Mouse (Mus musculus) limb, embryonic 10.5 days (tissue): ENCODE measurements at regions not wholly inside any gene's neighbourhood (a gene's known extent, or its start where the extent isn't known, plus 50 kb on each side); places are given as distances from the start of the nearest gene placed in this dataset.

ENCODE experiments used
- DNase-seq: peaks from one replicate; pipeline ENCODE4 v3.0.0-alpha.2; 2017; ENCODE audit warnings: low spot score
- H3K27ac ChIP-seq: fragments of 300-500 bp; sonication (generic); 2 replicates; pipeline ENCODE4 v1.5.1; 2016; ENCODE audit warnings: mild to moderate bottlenecking
- H3K27me3 ChIP-seq: fragments of 300-500 bp; sonication (generic); 2 replicates; pipeline ENCODE4 v1.6.1; 2016; ENCODE audit warnings: low read depth, mild to moderate bottlenecking; ENCODE audit not compliant: poor library complexity, severe bottlenecking
- H3K36me3 ChIP-seq: fragments of 300-500 bp; sonication (generic); 2 replicates; pipeline ENCODE4 v1.6.1; 2016; ENCODE audit warnings: mild to moderate bottlenecking, moderate library complexity
- H3K4me1 ChIP-seq: fragments of 300-500 bp; sonication (generic); 2 replicates; pipeline ENCODE4 v1.6.1; 2016
- H3K4me3 ChIP-seq: fragments of 300-500 bp; sonication (generic); 2 replicates; pipeline ENCODE4 v1.5.1; 2016; ENCODE audit warnings: mild to moderate bottlenecking, moderate library complexity
- H3K9me3 ChIP-seq: fragments of 300-500 bp; sonication (generic); replicated peaks from 2 replicates; pipeline ENCODE4 v1.6.1; 2016; ENCODE audit warnings: mild to moderate bottlenecking
- WGBS: fragments of 180-500 bp; shearing (Covaris S2); methylation state at CpG from one replicate; pipeline ENCODE4 v1.1.7; 2016; 5-methylcytosine and 5-hydroxymethylcytosine counted together

GRCm38 (mm10) chr3:41387469-41388212 lies 167.9 kb upstream of the Jade1 start:
- Histone ChIP-seq H3K27ac (no peak overlapping the region), H3K36me3 (no peaks in the 10 kb centered on the region), H3K4me3 (no peak overlapping the region), H3K27me3 (no peaks in the 10 kb centered on the region), H3K9me3 (no peaks in the 10 kb centered on the region), H3K4me1 (peaks cover 11% of the 10 kb centered on the region; the same call in 1 of the 2 replicates)
- WGBS, result 81% methylated on average over 9 of the region's 9 CpGs
- no peak for DNase-seq

GRCm38 (mm10) chr3:41386299-41386698 lies 169.2 kb upstream of the Jade1 start:
- no peak overlapping the region for H3K27ac ChIP-seq
- WGBS, result 71% methylated on average over 5 of the region's 5 CpGs
- H3K27me3 ChIP-seq, result no peaks in the 10 kb centered on the region
- no peaks in the 10 kb centered on the region for H3K9me3 ChIP-seq
- no peak overlapping the region for H3K4me3 ChIP-seq
- H3K36me3 ChIP-seq, result no peaks in the 10 kb centered on the region
- H3K4me1 ChIP-seq, result peaks cover 11% of the 10 kb centered on the region; the same call in 1 of the 2 replicates
- DNase-seq, result no peak

GRCm38 (mm10) chr3:41384410-41384809 lies 171.1 kb upstream of the Jade1 start:
- H3K9me3 ChIP-seq, result no peaks in the 10 kb centered on the region

GRCm38 (mm10) chr3:41378576-41378975 lies 177.0 kb upstream of the Jade1 start:
- WGBS, result 86% methylated on average over 5 of the region's 5 CpGs

More at GRCm38 (mm10) chr3:41384410-41384809, 171.1 kb upstream of the Jade1 start:
- no peak overlapping the region for H3K4me3 ChIP-seq
- peaks cover 1% of the 10 kb centered on the region; the same call in 1 of the 2 replicates for H3K4me1 ChIP-seq
- no peaks in the 10 kb centered on the region for H3K27me3 ChIP-seq
- DNase-seq, result no peak
- no peaks in the 10 kb centered on the region for H3K36me3 ChIP-seq
- no peak overlapping the region for H3K27ac ChIP-seq
- 70% methylated on average over 10 of the region's 10 CpGs for WGBS

GRCm38 (mm10) chr3:41377826-41378406 lies 177.6 kb upstream of the Jade1 start:
- H3K27ac ChIP-seq, result no peak overlapping the region
- H3K36me3 ChIP-seq, result no peaks in the 10 kb centered on the region
- no peak for DNase-seq
- 89% methylated on average over 5 of the region's 5 CpGs for WGBS
- no peak overlapping the region for H3K4me3 ChIP-seq
- no peaks in the 10 kb centered on the region for H3K27me3 ChIP-seq
- H3K4me1 ChIP-seq, result no peaks in the 10 kb centered on the region
- H3K9me3 ChIP-seq, result no peaks in the 10 kb centered on the region

More at GRCm38 (mm10) chr3:41378576-41378975, 177.0 kb upstream of the Jade1 start:
- H3K4me3 ChIP-seq, result no peak overlapping the region
- no peak for DNase-seq
- no peak overlapping the region for H3K27ac ChIP-seq
- H3K4me1 ChIP-seq, result no peaks in the 10 kb centered on the region
- H3K9me3 ChIP-seq, result no peaks in the 10 kb centered on the region
- no peaks in the 10 kb centered on the region for H3K27me3 ChIP-seq
- H3K36me3 ChIP-seq, result no peaks in the 10 kb centered on the region

GRCm38 (mm10) chr3:41376848-41377582 lies 178.5 kb upstream of the Jade1 start:
- Histone ChIP-seq H3K27me3 (no peaks in the 10 kb centered on the region), H3K4me3 (no peak overlapping the region), H3K27ac (no peak overlapping the region), H3K9me3 (no peaks in the 10 kb centered on the region), H3K4me1 (no peaks in the 10 kb centered on the region), H3K36me3 (no peaks in the 10 kb centered on the region)
- DNase-seq, result no peak
- WGBS, result 73% methylated on average over 6 of the region's 6 CpGs

- 85% methylated on average over 2 of the region's 2 CpGs for WGBS
- Histone ChIP-seq H3K27ac (no peak overlapping the region), H3K4me3 (no peak overlapping the region), H3K36me3 (no peaks in the 10 kb centered on the region), H3K4me1 (no peaks in the 10 kb centered on the region), H3K27me3 (no peaks in the 10 kb centered on the region), H3K9me3 (no peaks in the 10 kb centered on the region)
- DNase-seq, result no peak
Measured at GRCm38 (mm10) chr3:41375230-41375930, 180.2 kb upstream of the Jade1 start.

GRCm38 (mm10) chr3:41373198-41373597 lies 182.3 kb upstream of the Jade1 start:
- Histone ChIP-seq H3K4me1 (no peaks in the 10 kb centered on the region), H3K4me3 (no peak overlapping the region), H3K36me3 (no peaks in the 10 kb centered on the region), H3K27ac (no peak overlapping the region), H3K27me3 (no peaks in the 10 kb centered on the region), H3K9me3 (no peaks in the 10 kb centered on the region)
- DNase-seq, result no peak
- 71% methylated on average over 5 of the region's 5 CpGs for WGBS

GRCm38 (mm10) chr3:41368351-41369101 lies 187.0 kb upstream of the Jade1 start:
- 91% methylated on average over 7 of the region's 7 CpGs for WGBS
- Histone ChIP-seq H3K4me1 (peaks cover 5% of the 10 kb centered on the region; the same call in 1 of the 2 replicates), H3K27ac (no peak overlapping the region), H3K4me3 (no peak overlapping the region), H3K27me3 (no peaks in the 10 kb centered on the region), H3K36me3 (no peaks in the 10 kb centered on the region), H3K9me3 (no peaks in the 10 kb centered on the region)
- DNase-seq, result no peak

GRCm38 (mm10) chr3:41366764-41367163 lies 188.8 kb upstream of the Jade1 start:
- whole genome bisulfite sequencing, result 69% methylated on average over 4 of the region's 4 CpGs
- no peaks in the 10 kb centered on the region for H3K36me3 ChIP-seq
- H3K4me3 ChIP-seq, result no peak overlapping the region
- H3K27ac ChIP-seq, result no peak overlapping the region
- H3K9me3 ChIP-seq, result no peaks in the 10 kb centered on the region
- DNase-seq, result no peak
- H3K4me1 ChIP-seq, result peaks cover 5% of the 10 kb centered on the region; the same call in 1 of the 2 replicates
- no peaks in the 10 kb centered on the region for H3K27me3 ChIP-seq

- H3K36me3 ChIP-seq, result no peaks in the 10 kb centered on the region
- peaks cover 5% of the 10 kb centered on the region; the same call in 1 of the 2 replicates for H3K4me1 ChIP-seq
- H3K9me3 ChIP-seq, result no peaks in the 10 kb centered on the region
- H3K27ac ChIP-seq, result no peak overlapping the region
- WGBS, result 68% methylated on average over 9 of the region's 9 CpGs
- H3K4me3 ChIP-seq, result no peak overlapping the region
- no peak for DNase-seq
- no peaks in the 10 kb centered on the region for H3K27me3 ChIP-seq
Measured at GRCm38 (mm10) chr3:41366264-41366663, 189.3 kb upstream of the Jade1 start.
